Mouse (Mus musculus) adrenal gland, adult 18-20 months (tissue): ENCODE data around the gene Siglec1. TPM values are rescaled to one million over a fixed set of nuclear protein-coding genes. Genes with fewer than 3 reads are reported as not detected.
A peak's percentile ranks its signal among the peaks of the same experiment; 100 is the strongest.

Source experiments
- DNase-seq, 2 experiments: peaks; one replicate each; pipeline ENCODE4 v3.0.0; 2021 to 2022; ENCODE audit warnings: low spot score in 2 of 2
- total RNA-seq, 2 experiments: library from RNA; stranded (reverse); gene quantifications; 1 replicate in 1 of 2; 2 replicates in 1 of 2; pipeline ENCODE4 v1.2.3; 2021

The Siglec1 gene
- total RNA-seq, 2 experiments from 2014 or later = 5.3 to 5.8 TPM

GRCm38 (mm10) chr2:131101530-131101929 is 15.0 kb upstream of the Siglec1 start:
- no peak for DNase-seq

GRCm38 (mm10) chr2:131097087-131097486 is 10.5 kb upstream of the Siglec1 start:
- DNase-seq = no peak

GRCm38 (mm10) chr2:131096101-131096795 is 9.7 kb upstream of the Siglec1 start:
- no peak for DNase-seq

GRCm38 (mm10) chr2:131094823-131095222 is 8.3 kb upstream of the Siglec1 start:
- peak; percentile 76 to 80 for DNase-seq

- peak in 1 of 2 experiments; percentile 11 for DNase-seq
Observed at GRCm38 (mm10) chr2:131093577-131093976, 7.0 kb upstream of the Siglec1 start.

GRCm38 (mm10) chr2:131090852-131091251 is 4.3 kb upstream of the Siglec1 start:
- DNase-seq = peak in 1 of 2 experiments; percentile 20

GRCm38 (mm10) chr2:131089634-131090033 is 3.1 kb upstream of the Siglec1 start:
- no peak for DNase-seq

GRCm38 (mm10) chr2:131088581-131088980 is 2.0 kb upstream of the Siglec1 start:
- DNase-seq = no peak

- no peak for DNase-seq
Observed at GRCm38 (mm10) chr2:131084206-131084605, 2.4 kb downstream of the Siglec1 start.

GRCm38 (mm10) chr2:131080507-131080906 is 6.1 kb downstream of the Siglec1 start:
- DNase-seq = no peak

GRCm38 (mm10) chr2:131072536-131072935 is 14.0 kb downstream of the Siglec1 start:
- no peak for DNase-seq

- DNase-seq = no peak
Observed at GRCm38 (mm10) chr2:131067481-131067880, 19.1 kb downstream of the Siglec1 start.

GRCm38 (mm10) chr2:131066342-131066741 is 20.2 kb downstream of the Siglec1 start:
- DNase-seq = no peak

GRCm38 (mm10) chr2:131063404-131063864 is 23.1 kb downstream of the Siglec1 start, which contains the start of gene Adam33:
Gene Adam33 (minus strand): TSS chr2:131063814.
- DNase-seq = peak in 1 of 2 experiments; percentile 37

- DNase-seq = no peak
Observed at GRCm38 (mm10) chr2:131061607-131062006, 25.0 kb downstream of the Siglec1 start.

- DNase-seq = no peak
Observed at GRCm38 (mm10) chr2:131060784-131061183, 25.8 kb downstream of the Siglec1 start.

- DNase-seq = no peak
Observed at GRCm38 (mm10) chr2:131059781-131060540, 26.6 kb downstream of the Siglec1 start.

- DNase-seq = peak in 1 of 2 experiments; percentile 50
Observed at GRCm38 (mm10) chr2:131059377-131059776, 27.2 kb downstream of the Siglec1 start.

- no peak for DNase-seq
Observed at GRCm38 (mm10) chr2:131058672-131059071, 27.9 kb downstream of the Siglec1 start.

GRCm38 (mm10) chr2:131056191-131056590 is 30.4 kb downstream of the Siglec1 start:
- no peak for DNase-seq

- peak in 1 of 2 experiments; percentile 44 for DNase-seq
Observed at GRCm38 (mm10) chr2:131055631-131056030, 30.9 kb downstream of the Siglec1 start.

GRCm38 (mm10) chr2:131054646-131055264 is 31.8 kb downstream of the Siglec1 start:
- no peak for DNase-seq
